Mouse (Mus musculus) cerebellum, adult 11 months (tissue): ENCODE measurements around the gene Sgta.

Experiments used
- DNase-seq: peaks from one replicate; pipeline ENCODE4 v3.0.0; 2022

The Sgta gene

DNA sequence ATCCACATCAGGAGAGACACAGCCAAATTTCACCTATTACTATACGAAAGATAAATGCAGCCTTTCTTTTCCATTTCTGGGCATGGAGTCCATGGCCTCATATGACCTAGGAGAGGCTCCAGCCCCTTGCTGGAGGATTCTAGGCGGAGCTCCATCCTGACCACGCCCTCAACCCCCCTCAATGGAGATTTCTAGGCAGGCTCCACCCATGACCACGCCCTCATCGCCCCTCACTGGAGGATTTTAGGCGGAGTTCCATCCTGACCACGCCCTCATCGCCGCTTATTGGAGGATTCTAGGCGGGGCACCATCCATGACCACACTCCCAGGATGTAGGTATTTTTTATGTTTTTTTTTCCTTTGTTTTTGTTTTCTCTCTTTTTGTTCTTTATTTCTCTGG, 41.7 kb downstream of the Sgta start:
- peak; percentile 50 for DNase-seq

GRCm38 (mm10) chr10:81016645-81017044, 43.3 kb downstream of the Sgta start:
- peak; percentile 74 for DNase-seq

GRCm38 (mm10) chr10:81015666-81016065, 44.3 kb downstream of the Sgta start:
- no peak for DNase-seq

- DNase-seq: peak; percentile 98
Measured at GRCm38 (mm10) chr10:81014393-81015384, 45.3 kb downstream of the Sgta start, which contains the start of gene Gng7. Gene Gng7 (minus strand): TSS chr10:81014945.

- DNase-seq: no peak
Measured at GRCm38 (mm10) chr10:81010851-81011250, 49.1 kb downstream of the Sgta start.

GRCm38 (mm10) chr10:81007240-81007639, 52.7 kb downstream of the Sgta start:
- no peak for DNase-seq

DNA sequence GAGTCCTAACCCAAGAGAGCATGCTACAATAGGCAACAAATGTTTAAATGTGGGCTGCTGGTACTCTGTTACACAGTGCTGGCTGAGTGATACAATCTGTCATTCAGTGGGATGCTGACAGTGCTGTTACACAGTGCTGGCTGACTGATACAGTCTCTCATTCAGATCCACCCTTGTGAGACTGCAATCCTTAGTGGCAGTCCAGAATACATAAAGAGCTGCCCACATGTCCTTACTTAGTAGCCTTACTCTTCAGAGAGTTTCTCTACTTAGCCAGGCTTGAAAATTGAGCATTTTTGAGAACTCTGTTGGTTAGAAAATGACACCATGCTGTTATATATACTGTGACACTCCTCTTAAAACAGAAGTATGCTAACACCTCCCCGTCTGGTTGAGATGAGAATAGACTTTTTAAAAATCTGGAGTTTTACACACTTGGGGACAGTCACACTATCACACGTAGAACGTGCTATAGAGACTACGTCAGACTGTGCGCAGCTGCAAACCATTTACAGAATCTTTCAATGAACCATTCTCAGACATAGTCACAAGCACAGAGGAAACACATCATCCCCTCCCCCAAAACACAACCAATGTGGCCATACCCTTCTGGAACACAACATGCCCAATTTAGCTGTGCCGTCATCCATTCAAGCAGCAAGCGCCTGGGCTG, 53.8 kb downstream of the Sgta start:
- no peak for DNase-seq

GRCm38 (mm10) chr10:81001161-81001560, 58.8 kb downstream of the Sgta start:
- DNase-seq: no peak

GRCm38 (mm10) chr10:81000197-81001062, 59.6 kb downstream of the Sgta start:
- DNase-seq: no peak

DNA sequence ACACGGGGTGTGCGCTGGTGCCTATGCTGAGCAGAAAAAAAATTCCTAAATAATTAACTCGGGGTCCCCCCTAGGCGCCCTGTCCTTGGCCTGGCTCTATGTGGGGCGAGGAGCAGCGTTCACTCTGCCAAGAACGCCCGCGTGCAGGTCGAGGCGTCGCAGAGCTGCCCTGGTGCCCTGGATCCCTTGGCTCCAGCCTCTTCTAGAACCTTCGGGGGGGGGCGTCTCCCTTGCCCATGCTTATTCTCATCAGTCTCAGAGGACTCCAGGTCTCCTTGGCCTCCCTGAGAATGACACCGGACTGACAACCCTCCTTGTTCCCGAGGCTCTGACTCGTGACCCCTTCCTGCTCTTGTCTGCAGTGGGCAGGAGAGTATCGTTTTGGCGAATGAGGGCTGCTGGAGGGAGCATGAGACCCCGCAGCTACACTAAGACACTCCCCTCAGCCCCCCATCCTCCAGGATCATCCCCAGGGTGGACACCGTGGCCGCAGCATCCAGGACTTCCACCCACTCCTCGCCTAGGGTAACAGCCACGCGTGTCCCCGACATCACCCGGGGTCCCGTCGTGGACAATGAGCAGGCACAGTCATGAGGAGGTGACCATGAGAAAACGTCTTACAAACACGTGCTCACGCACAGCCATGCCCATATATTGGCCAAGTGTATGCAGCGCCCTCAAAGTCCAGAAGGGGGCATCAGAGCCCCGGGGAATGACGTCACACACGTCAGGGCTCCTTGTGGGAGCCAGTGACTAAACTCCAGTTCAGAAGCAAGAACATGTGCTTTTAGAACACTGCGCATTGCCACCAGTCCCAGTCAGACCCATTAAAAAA, 60.4 kb downstream of the Sgta start:
- peak; percentile 86 for DNase-seq

GRCm38 (mm10) chr10:80998778-80999177, 61.2 kb downstream of the Sgta start:
- DNase-seq: peak; percentile 67

GRCm38 (mm10) chr10:80998021-80998420, 62.0 kb downstream of the Sgta start:
- DNase-seq: no peak

DNA sequence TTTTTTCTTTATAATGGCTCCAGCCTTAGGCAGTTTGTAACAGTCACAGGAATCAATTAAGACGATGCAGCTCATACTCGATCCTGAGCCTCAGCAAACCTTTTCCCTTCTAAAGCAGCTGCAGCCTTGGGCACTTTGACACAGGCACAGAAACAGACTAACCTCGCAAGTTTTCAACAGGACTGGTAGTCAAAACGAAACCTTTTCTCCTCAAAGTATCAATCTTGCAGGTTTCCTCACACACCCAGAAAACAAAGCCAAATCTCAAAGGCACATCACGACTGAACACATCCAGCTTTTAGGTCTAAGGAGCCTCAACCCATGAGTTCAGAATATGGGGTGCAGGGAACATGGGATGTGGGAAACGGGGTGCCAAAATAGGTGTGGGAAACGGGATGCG, 62.6 kb downstream of the Sgta start:
- DNase-seq: no peak

GRCm38 (mm10) chr10:80996501-80996900, 63.5 kb downstream of the Sgta start:
- DNase-seq: no peak

DNA sequence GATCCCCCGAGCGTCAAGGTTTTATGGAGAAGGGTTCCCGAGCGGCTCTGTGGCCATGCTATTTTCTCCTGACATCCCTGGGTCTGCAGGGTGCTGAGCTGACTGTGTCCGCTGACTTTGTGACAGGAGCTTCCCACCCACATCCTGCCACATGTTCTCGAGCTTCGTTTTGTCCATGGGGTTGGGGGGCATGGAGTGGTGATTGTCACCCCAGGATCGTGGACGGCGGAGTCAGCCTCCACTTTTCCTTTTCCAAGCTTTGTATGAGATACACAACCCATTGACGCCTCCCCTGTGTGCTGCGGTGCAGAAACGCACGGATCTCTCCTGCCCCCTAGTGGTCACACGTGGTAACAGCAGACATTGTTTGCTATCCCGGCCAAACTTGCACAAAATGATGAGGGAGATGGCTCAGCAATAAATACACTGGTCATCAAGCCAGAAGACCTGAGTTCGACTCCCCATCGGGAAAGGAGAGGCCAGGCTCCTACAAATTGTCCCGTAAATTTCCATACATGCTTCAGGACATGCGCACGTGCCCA, 64.8 kb downstream of the Sgta start:
- DNase-seq: peak; percentile 86

- DNase-seq: no peak
Measured at GRCm38 (mm10) chr10:80994621-80995020, 65.4 kb downstream of the Sgta start.
